Mouse (Mus musculus) adrenal gland, postnatal 25 days (tissue): ENCODE measurements around the gene Olfr543. TPM values are rescaled to one million over a fixed set of nuclear protein-coding genes. Genes with fewer than 3 reads are reported as not detected.

ENCODE experiments used
- DNase-seq: peaks from one replicate; pipeline ENCODE4 v3.0.0; 2021; ENCODE audit warnings: mixed read lengths
- total RNA-seq: library from RNA; stranded (reverse); gene quantifications from 2 replicates; pipeline ENCODE4 v1.2.3, GENCODE M21; 2021

The Olfr543 gene
- total RNA-seq, 1 experiment from 2014 or later = not detected

DNA sequence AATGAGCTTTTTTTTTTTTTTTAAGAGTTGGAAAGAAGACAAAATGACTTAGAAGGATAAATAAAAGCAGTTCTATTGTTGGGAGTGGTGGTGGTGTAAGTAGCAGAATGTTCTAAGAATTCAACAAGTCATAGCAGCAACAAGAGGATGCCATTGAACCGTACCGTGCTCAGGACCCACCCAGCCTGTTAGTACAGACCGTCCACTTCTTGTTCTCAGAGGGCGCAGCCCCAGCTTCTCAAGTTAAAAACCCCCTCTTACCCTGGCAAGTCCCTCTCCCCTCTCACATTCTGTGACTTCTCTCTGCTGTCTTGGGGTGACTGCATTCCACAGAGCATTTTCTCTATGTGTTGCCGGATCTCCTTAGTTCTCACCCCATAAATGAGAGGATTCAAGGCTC, 4.9 kb downstream of the Olfr543 start:
- DNase-seq = no peak

DNA sequence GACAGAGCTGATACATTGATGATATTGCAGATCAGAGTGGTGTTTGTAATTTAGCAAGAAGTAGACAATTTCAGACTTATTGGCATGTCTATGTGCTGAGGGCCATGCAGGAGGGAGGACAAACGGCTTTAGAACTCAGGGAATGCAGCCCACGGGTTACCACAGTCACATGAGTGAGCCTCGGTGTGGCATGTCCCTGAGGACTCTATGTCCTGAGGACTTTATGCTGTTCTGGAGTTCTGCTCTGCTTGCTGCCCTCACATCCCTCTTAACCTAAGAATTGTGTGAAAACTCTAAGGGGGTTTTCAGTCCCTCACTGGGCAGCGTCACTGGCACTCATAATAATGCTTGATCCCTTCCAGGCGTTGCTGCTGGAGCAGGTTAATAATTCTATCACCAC, 8.8 kb downstream of the Olfr543 start:
- no peak for DNase-seq

DNA sequence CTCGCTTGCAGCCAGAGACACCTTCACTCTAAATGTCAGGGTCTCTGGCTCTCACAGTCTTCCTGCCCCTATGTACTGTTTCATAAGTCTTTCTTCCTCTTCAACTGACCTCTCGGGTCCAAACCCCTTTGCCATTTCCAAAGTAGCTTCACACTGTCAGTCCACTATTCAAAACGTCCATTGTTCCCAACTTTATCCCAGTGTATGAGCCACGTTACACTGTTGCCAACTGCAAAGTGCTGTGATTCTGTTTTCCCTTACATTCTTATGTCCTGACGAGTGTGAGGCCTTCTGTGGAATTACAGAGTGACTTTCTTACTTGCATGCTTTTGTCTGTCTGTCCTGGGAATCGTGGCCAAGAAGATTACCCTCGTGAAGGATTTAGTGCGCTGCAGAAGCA, 13.9 kb downstream of the Olfr543 start:
- DNase-seq = no peak

DNA sequence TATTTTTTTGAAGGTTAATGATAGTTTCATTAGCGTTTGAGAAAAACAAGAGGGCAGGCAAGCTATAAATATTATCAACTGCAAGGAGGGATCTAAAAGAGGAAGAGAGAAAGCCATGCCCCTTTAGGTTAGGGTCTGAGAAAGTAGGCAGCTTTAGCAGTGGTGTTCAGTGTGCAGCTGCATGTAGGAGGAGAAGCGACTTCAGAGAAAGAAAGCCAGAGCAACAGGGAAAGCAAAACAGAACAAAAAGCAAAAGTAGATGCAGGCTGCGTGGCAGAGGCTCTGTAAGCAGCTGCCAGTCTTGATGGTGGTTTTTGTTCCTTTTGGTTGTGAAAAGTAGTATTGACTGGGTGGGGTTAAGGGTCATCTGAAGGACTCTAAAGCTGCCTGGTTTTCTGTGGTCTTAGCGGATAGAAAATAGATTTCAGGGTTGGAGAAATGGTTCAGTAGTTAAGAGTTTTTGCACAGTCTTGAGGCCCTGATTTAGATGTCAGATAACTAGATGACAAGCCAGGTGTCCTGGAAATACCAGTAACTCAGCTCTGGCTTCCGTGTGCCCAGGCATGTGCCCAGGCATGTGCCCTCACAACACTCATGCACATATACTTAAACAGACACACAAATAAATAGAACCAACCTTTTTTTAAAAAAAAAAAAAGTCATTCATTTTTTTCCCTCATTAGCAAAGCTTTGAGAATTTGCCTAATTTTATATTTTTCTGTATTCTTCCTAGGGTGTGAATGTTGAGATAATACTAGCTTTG, 22.7 kb downstream of the Olfr543 start:
- DNase-seq = no peak

DNA sequence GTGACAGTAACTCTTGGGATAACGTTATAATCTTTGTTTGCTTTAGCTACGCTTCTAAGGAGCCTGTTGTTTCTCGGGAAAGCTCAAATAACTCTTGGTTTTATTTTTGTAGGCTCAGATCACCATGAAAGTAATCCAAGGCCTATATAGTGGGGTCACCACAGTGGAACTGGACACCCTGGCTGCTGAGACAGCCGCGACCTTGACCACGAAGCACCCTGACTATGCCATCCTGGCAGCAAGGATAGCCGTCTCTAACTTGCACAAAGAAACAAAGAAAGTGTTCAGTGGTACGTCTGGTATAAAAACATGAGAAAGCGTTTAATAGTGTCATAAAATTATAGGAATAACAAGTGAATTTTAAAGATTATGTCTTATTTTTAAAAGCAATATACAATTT, 35.0 kb downstream of the Olfr543 start:
- DNase-seq = peak; percentile 23

DNA sequence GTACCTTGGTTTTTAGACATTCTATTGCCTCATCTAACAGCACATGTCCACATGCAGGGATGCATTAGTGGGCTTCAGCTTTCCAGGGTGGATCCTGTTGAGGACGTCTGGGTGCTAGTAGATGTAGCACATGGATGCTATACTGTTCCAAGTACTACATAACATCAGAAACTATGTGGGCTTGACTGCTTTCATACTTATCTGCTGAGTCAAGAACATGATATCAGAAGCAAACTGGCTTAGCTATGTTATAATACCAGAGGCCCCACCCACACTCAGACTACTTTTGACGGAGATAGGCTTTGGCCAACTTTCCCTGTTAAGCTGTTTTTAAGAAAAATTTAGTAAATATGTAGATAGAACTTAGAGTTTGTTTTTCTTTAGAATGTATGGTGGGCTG, 37.2 kb downstream of the Olfr543 start:
- no peak for DNase-seq

DNA sequence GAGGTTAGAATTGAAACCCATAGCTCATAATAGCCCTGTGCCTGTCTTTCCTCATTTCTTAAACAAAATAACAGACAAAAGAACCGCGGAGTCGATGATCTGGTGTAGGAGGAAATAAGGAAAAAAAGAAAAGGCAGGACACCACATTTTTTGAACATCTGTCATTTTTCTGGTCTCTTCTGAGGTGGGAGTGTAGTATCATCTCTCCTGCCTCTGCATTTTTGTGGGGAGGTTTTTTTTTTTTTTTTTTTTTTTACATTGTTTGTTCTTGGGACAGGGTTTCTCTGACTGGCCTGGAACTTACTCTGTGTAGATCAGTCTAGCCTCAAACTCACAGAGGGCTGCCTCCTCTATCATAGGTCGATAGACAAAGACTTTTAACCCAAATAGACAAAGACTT, 39.0 kb downstream of the Olfr543 start:
- no peak for DNase-seq

DNA sequence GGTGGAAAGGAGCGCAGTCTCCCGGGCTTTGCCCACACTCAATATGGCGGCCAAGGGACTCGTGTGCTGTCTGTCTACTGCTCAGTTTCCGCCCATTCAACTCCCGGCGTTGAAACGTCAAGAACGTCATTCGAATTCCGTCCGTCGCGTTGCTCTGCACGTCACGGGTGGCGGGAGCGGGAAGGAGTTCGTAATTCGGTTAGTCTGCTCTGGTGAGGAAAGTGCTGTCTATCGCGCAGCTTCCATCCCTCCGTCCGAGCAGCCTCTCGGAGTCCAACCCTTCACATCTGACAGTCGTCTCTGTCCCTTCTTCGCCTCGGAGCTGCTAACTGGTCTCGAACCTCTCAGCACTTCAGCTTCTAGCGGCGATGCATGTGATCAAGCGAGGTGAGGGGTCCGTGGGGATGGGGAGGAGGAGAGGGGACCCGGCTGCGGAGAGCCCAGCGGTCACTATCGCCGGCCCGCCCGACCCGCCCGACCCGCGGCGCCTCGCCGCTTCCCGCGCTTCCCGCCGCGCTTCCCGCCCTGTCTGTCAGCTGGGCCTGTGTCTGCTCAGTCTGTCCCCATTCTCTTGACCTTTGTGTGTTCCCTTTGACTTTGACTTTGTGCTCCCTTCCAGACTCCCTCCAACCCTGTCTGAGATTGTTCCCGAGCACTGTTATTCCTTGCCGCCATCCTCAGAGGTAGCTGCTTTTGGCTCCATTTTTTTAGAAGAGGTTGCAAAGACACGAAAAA, 39.7 kb downstream of the Olfr543 start, which contains the start of gene Rrm1:
TSS of gene Rrm1 (plus strand) at position 39 of the 735 bp plus-strand sequence.
- DNase-seq = peak; percentile 91

DNA sequence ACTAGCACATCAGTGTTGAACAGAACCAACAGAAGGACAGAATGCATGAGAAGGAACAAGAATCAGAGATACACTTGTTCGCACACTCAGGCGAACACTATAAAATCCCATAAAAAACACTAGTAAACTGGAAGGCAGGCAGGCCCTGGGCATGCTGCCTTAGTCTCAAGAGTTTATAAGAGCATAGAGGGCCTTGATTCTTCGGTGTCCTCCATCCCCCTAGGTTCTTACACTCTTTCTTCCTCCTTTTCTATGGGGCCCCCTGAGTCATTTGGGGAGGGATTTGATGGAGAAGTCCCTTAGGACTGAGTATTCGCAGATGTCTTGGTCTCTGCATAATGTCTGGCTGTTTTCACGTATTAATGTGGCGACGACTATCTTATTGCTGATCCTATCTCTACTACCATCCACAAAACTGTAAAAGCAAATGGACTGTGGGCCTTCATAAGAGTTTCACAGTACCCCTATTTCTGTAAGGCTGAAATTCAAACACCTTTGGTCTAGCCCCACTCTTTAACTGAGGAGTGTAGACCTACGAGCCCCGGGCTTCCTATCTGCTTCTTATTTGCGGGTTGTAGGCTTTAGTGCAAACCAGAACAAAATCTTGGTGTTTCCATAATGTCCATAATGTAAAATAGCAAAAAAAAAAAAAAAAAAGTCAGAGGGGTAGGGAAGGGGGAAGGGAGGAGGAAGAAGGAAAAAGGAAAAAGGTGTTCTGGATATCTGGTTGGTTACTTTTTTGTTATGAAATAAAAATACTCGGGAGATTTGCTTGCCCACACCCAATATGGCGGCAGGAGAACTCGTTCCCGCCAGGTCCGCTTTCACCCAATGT, 40.4 kb downstream of the Olfr543 start:
- no peak for DNase-seq

DNA sequence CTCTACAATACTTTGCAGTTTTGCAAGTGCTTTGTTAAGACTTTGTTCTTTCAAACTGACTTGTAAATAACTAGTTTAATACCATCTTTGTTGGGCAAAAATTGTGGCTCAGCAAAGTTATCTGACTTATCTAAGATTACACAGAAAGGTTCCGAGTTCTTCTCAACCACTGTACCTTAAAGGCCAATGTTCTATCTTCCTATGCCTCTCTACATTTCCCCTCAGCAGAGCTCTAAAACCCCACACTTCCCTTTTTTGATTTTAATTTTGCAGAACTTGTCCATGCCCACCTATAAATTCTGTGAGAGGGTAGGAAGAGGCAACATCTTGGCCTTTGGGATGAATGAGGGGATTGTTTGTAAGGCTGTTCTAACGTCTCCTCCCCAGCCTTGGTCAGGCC, 47.1 kb downstream of the Olfr543 start:
- no peak for DNase-seq

Other genes with a start within 250 kb of the Olfr543 start
- 58.9 and 59.7 TPM in 2 replicates for gene Rhog, start 225.6 kb downstream of the Olfr543 start, total RNA-seq
- gene Stim1, start 213.9 kb downstream of the Olfr543 start, total RNA-seq = 52.4 and 65.8 TPM in 2 replicates
- 28.2 and 36.0 TPM in 2 replicates for gene Rrm1, start 40.0 kb downstream of the Olfr543 start, total RNA-seq
- not detected in 2 replicates for gene Olfr544, start 6.6 kb upstream of the Olfr543 start, total RNA-seq
- not detected in 2 replicates for gene Olfr545, start 17.9 kb upstream of the Olfr543 start, total RNA-seq
- gene Olfr547, start 53.1 kb upstream of the Olfr543 start, total RNA-seq = not detected in 2 replicates
- not detected in 2 replicates for gene Olfr548-ps1, start 59.2 kb upstream of the Olfr543 start, total RNA-seq
- gene Olfr549, start 68.2 kb upstream of the Olfr543 start, total RNA-seq = not detected in 2 replicates
- gene Trim21, start 83.8 kb upstream of the Olfr543 start, total RNA-seq = 11.6 and 17.7 TPM in 2 replicates
- gene Olfr550, start 89.8 kb upstream of the Olfr543 start, total RNA-seq = not detected in 2 replicates
- gene Olfr551, start 110.2 kb upstream of the Olfr543 start, total RNA-seq = not detected in 2 replicates
- gene Olfr552, start 116.1 kb upstream of the Olfr543 start, total RNA-seq = 0.19 TPM in 1 of 2 replicates, not detected in the other
- not detected in 2 replicates for gene Olfr553, start 136.5 kb upstream of the Olfr543 start, total RNA-seq
- gene Olfr554, start 156.8 kb upstream of the Olfr543 start, total RNA-seq = not detected in 2 replicates
- gene Olfr555, start 177.1 kb upstream of the Olfr543 start, total RNA-seq = not detected in 2 replicates
- gene Olfr556, start 183.2 kb upstream of the Olfr543 start, total RNA-seq = not detected in 2 replicates
- gene Trim68, start 205.6 kb upstream of the Olfr543 start, total RNA-seq = 13.9 and 17.4 TPM in 2 replicates
- gene Olfr557, start 214.2 kb upstream of the Olfr543 start, total RNA-seq = not detected in 2 replicates
- gene Olfr558, start 220.5 kb upstream of the Olfr543 start, total RNA-seq = 0.36 and 0.38 TPM in 2 replicates
- gene Olfr33, start 237.4 kb upstream of the Olfr543 start, total RNA-seq = not detected in 2 replicates
- gene Olfr559, start 245.8 kb upstream of the Olfr543 start, total RNA-seq = not detected in 2 replicates